Mouse (Mus musculus) embryonic facial prominence, embryonic 11.5 days (tissue): ENCODE data around the gene Ackr1. TPM values are rescaled to one million over a fixed set of nuclear protein-coding genes. Genes with fewer than 3 reads are reported as not detected.

ENCODE experiments used
- ATAC-seq: fragments of 200-750 bp; cut with Nextera tagmentation; replicated peaks from 2 replicates; pipeline ENCODE4 v1.8.0; 2017; ENCODE audit warnings: low read depth; ENCODE audit not compliant: insufficient number of reproducible peaks, low FRiP score, low TSS enrichment
- DNase-seq: peaks from one replicate; pipeline ENCODE4 v3.0.0-alpha.2; 2015; ENCODE audit warnings: low spot score
- H3K27ac ChIP-seq: fragments of 300-500 bp; sonication (generic); replicated peaks from 2 replicates; pipeline ENCODE4 v1.5.1; 2014; ENCODE audit warnings: mild to moderate bottlenecking, low read depth, low read length, control low read depth
- H3K27me3 ChIP-seq: fragments of 300-500 bp; sonication (generic); 2 replicates; pipeline ENCODE4 v1.6.1; 2014; ENCODE audit warnings: mild to moderate bottlenecking, low read length, moderate library complexity, mixed read lengths; ENCODE audit not compliant: control insufficient read depth, insufficient read depth
- H3K36me3 ChIP-seq: fragments of 300-500 bp; sonication (generic); replicated peaks from 2 replicates; pipeline ENCODE4 v1.6.1; 2014; ENCODE audit warnings: low read depth, mild to moderate bottlenecking, low read length, moderate library complexity, mixed read lengths; ENCODE audit not compliant: control insufficient read depth, insufficient read depth
- H3K4me1 ChIP-seq: fragments of 300-500 bp; sonication (generic); 2 replicates; pipeline ENCODE4 v1.6.1; 2014; ENCODE audit warnings: low read length, mixed read lengths; ENCODE audit not compliant: control insufficient read depth, insufficient read depth
- H3K4me2 ChIP-seq: fragments of 300-500 bp; sonication (generic); 2 replicates; pipeline ENCODE4 v1.6.1; 2014; ENCODE audit warnings: low read depth, mild to moderate bottlenecking, control low read depth, low read length, moderate library complexity
- H3K4me3 ChIP-seq: fragments of 300-500 bp; sonication (generic); 2 replicates; pipeline ENCODE4 v1.5.1; 2014; ENCODE audit warnings: low read depth, low read length, control low read depth
- H3K9ac ChIP-seq: fragments of 300-500 bp; sonication (generic); replicated peaks from 2 replicates; pipeline ENCODE4 v1.6.1; 2014; ENCODE audit warnings: mild to moderate bottlenecking, control low read depth, low read length
- H3K9me3 ChIP-seq: fragments of 300-500 bp; sonication (generic); replicated peaks from 2 replicates; pipeline ENCODE4 v1.6.1; 2016; ENCODE audit warnings: mild to moderate bottlenecking, low read length, inconsistent platforms, mixed read lengths; ENCODE audit not compliant: control insufficient read depth
- WGBS: fragments of 180-500 bp; shearing (Covaris S2); extraction: QIAGEN DNeasy Blood & Tissue Kit; methylation state at CpG from one replicate; pipeline ENCODE4 v1.1.7; 2014; 5-methylcytosine and 5-hydroxymethylcytosine counted together
- polyA plus RNA-seq: library from polyadenylated mRNA; unstranded; fragments of >200 nt; fragmentation: Nextera tagmentation; extraction: Ambion mirVana; gene quantifications from 2 replicates; pipeline ENCODE4 v1.2.1, GENCODE M21; 2014

Ackr1 gene
- polyA plus RNA-seq, 1 experiment from 2014 or later, result 2.6 TPM

GRCm38 (mm10) chr1:173357799-173358198 is 24.2 kb upstream of the Ackr1 start:
- H3K4me2 ChIP-seq, result no peak overlapping the region
- no peak overlapping the region for H3K4me3 ChIP-seq
- WGBS, result 47% methylated on average over 4 of the region's 4 CpGs
- no peak for ATAC-seq
- H3K9me3 ChIP-seq, result no peaks in the 10 kb centered on the region
- H3K4me1 ChIP-seq, result no peaks in the 10 kb centered on the region
- no peak overlapping the region for H3K27ac ChIP-seq
- H3K36me3 ChIP-seq, result no peaks in the 10 kb centered on the region
- H3K27me3 ChIP-seq, result no peaks in the 10 kb centered on the region
- no peak for DNase-seq
- H3K9ac ChIP-seq, result no peak overlapping the region

DNA sequence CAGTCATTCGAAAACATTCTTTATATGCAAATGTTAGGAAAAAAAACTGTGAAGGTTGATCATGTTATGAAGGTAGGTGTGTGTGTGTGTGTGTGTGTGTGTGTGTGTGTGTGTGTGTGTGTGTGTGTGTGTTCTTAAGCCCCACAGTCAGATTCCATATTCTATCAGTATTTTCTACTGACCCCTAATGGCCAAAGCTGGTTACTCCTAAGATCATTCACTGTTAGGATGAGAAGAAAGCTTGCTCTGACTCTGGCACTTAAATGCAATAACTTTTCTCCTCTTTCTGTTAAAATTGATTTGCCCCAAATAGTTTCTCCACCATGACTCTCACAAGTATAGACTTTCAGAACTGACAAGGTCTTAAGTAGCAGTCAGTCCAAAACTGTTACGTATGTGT is 23.1 kb upstream of the Ackr1 start:
- Histone ChIP-seq H3K27ac (no peak overlapping the region), H3K4me3 (no peak overlapping the region), H3K27me3 (no peaks in the 10 kb centered on the region), H3K36me3 (no peaks in the 10 kb centered on the region), H3K4me2 (no peak overlapping the region), H3K9ac (no peak overlapping the region), H3K4me1 (no peaks in the 10 kb centered on the region), H3K9me3 (no peaks in the 10 kb centered on the region)
- whole genome bisulfite sequencing, result 73% methylated on average over 2 of the region's 2 CpGs
- ATAC-seq (no peak), DNase-seq (peak; percentile 41)

DNA sequence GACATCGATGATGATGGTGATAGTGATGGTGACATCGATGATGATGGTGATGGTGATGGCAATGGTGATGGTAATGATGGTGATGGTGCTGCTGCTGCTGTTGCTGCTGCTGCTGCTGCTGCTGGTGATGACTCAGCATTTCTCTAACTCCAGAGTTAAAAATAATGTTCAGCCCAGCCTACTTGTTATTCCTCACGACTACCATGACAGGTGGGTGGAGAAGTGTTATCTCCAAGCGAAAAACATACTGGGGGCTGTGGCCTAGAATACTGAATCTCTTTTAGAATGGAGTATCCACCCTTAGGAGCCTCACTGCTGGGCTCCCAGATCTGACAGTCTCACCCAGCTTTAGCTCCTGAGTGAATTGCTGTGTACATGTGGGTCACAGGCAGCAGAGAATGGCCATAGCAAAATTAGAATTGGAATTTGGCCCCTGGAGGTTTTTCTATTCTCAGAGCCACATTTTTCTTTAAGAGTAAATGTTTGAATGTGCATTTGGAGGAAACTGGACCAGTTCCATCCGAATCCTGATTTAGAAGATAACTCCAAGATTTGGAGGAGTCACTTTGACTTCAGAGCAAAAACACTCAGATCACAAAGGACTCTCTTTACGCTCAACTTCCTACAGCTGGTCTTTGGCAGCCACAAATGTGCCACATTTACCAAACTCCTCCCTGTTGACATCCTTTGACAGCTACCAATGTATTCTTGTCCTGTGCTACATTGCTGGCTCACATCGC is 21.7 kb upstream of the Ackr1 start:
- H3K27me3 ChIP-seq, result no peaks in the 10 kb centered on the region
- no peak overlapping the region for H3K9ac ChIP-seq
- H3K4me3 ChIP-seq, result no peak overlapping the region
- no peak overlapping the region for H3K27ac ChIP-seq
- no peaks in the 10 kb centered on the region for H3K36me3 ChIP-seq
- no peaks in the 10 kb centered on the region for H3K4me1 ChIP-seq
- ATAC-seq (no peak), DNase-seq (no peak)
- no peaks in the 10 kb centered on the region for H3K9me3 ChIP-seq
- no peak overlapping the region for H3K4me2 ChIP-seq
- WGBS, result 72% methylated on average over 7 of the region's 7 CpGs

DNA sequence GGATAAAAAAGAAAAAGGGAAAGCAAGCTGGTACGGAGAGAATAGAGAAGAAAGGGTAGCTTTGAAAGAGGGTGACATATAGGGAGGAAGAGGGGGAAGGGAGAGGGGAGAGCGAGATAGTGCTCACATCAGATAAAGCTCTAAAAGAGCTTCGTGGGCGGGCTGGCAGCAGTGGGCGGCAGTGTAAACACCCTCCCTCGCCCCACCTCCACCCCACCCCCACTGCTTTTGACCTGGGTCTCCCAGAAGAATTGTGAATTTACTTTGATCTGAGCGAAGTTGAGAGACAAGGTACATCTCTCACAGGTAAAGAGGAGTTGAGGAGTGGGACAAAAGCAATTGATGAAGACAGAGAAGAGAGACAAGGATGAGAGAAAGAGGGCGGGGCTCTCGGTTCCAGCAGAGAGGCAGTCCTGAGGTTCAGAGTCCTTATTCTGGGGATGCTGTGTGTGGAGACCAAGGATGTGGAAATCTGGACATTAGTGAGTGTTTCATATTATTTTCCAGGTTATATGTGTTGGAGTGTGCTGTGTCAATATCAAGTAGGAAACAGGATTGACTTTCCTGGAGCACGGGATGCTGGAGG is 16.9 kb upstream of the Ackr1 start, which contains the start of gene Aim2:
TSS of gene Aim2 (plus strand) at position 508 of the 586 bp plus-strand sequence.
- Histone ChIP-seq H3K27me3 (no peaks in the 10 kb centered on the region), H3K9me3 (no peaks in the 10 kb centered on the region), H3K9ac (peak within 1 kb of the TSS; percentile 49), H3K4me1 (no peaks in the 10 kb centered on the region), H3K27ac (no peak within 1 kb of the TSS), H3K4me3 (peak within 1 kb of the TSS; percentile 30), H3K36me3 (no peaks in the 10 kb centered on the region), H3K4me2 (peak within 1 kb of the TSS; percentile 39)
- DNase-seq (peak; percentile 21), ATAC-seq (peak; percentile 53; the same call in 1 of the 2 replicates)
- 9% methylated on average over 10 of the region's 10 CpGs for WGBS

DNA sequence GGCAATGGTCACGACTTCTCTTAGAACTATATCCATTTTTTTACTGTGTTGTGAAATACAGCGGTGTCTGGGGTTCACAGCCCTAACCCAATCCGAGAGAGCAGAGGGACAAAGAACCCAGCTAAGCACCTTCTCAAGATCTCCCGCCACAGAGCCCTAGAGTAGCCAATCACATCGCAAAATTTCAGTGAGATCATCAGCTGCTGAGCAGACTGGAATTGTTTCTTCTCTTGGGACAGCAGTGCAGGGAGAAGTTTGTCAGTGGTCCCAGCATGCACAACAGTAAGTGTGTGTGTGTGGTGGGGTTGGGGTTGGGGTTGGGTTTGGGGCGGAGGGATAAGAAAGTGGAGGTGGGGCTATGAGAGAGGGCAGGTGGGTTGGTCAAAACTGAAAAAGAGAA is 16.4 kb upstream of the Ackr1 start:
- no peak overlapping the region for H3K27ac ChIP-seq
- H3K4me1 ChIP-seq, result no peaks in the 10 kb centered on the region
- no peaks in the 10 kb centered on the region for H3K36me3 ChIP-seq
- peak overlapping the region; percentile 39 for H3K4me2 ChIP-seq
- ATAC-seq (peak; percentile 86), DNase-seq (peak; percentile 83)
- no peaks in the 10 kb centered on the region for H3K9me3 ChIP-seq
- H3K9ac ChIP-seq, result peak overlapping the region; percentile 49
- H3K27me3 ChIP-seq, result no peaks in the 10 kb centered on the region
- 5% methylated on average over 6 of the region's 6 CpGs for WGBS
- H3K4me3 ChIP-seq, result peak overlapping the region; percentile 30

DNA sequence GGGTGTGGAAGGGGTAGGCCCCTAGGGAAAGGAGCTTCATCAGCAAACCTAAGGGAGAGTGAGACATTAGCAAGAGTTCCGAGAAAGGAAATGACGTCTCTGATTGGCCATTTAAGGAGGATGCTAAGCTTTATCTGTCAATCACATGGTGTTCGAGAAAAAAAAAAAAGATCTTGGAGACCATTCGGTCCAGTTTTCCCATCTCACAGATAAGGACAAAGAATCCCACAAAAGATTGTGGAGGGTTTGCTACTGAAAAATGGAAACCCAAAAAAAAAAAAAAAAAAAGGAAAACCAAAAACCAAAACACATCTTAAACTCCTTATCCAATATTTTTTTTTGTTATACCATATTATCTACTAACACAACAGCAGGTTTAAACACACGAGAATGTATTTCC is 15.6 kb upstream of the Ackr1 start:
- Histone ChIP-seq H3K36me3 (no peaks in the 10 kb centered on the region), H3K9ac (no peak overlapping the region), H3K9me3 (no peaks in the 10 kb centered on the region), H3K4me1 (no peaks in the 10 kb centered on the region), H3K4me2 (no peak overlapping the region), H3K4me3 (no peak overlapping the region), H3K27me3 (no peaks in the 10 kb centered on the region), H3K27ac (no peak overlapping the region)
- WGBS, result 51% methylated on average over 5 of the region's 5 CpGs
- ATAC-seq (no peak), DNase-seq (no peak)

GRCm38 (mm10) chr1:173348527-173348926 is 15.0 kb upstream of the Ackr1 start:
- H3K27ac ChIP-seq, result no peak overlapping the region
- H3K36me3 ChIP-seq, result no peaks in the 10 kb centered on the region
- no peak overlapping the region for H3K9ac ChIP-seq
- H3K9me3 ChIP-seq, result no peaks in the 10 kb centered on the region
- no peaks in the 10 kb centered on the region for H3K27me3 ChIP-seq
- ATAC-seq (no peak), DNase-seq (no peak)
- no peak overlapping the region for H3K4me2 ChIP-seq
- no peaks in the 10 kb centered on the region for H3K4me1 ChIP-seq
- WGBS, result 19% methylated on average over 1 of the region's 1 CpGs
- H3K4me3 ChIP-seq, result no peak overlapping the region

GRCm38 (mm10) chr1:173345112-173345511 is 11.6 kb upstream of the Ackr1 start:
- H3K9me3 ChIP-seq, result no peaks in the 10 kb centered on the region
- no peaks in the 10 kb centered on the region for H3K27me3 ChIP-seq
- H3K4me1 ChIP-seq, result no peaks in the 10 kb centered on the region
- 94% methylated on average over 4 of the region's 4 CpGs for WGBS
- H3K9ac ChIP-seq, result no peak overlapping the region
- H3K4me3 ChIP-seq, result no peak overlapping the region
- no peak for DNase-seq
- ATAC-seq, result no peak
- no peaks in the 10 kb centered on the region for H3K36me3 ChIP-seq
- H3K4me2 ChIP-seq, result no peak overlapping the region
- H3K27ac ChIP-seq, result no peak overlapping the region
